Mouse (Mus musculus): ENCODE data around the gene Ulk1.
"Not testable (repeated sequence)": the region's sequence is repeated elsewhere in the genome, so short reads cannot be mapped to it uniquely, and the experiment has no call there.

Ulk1 gene

DNA sequence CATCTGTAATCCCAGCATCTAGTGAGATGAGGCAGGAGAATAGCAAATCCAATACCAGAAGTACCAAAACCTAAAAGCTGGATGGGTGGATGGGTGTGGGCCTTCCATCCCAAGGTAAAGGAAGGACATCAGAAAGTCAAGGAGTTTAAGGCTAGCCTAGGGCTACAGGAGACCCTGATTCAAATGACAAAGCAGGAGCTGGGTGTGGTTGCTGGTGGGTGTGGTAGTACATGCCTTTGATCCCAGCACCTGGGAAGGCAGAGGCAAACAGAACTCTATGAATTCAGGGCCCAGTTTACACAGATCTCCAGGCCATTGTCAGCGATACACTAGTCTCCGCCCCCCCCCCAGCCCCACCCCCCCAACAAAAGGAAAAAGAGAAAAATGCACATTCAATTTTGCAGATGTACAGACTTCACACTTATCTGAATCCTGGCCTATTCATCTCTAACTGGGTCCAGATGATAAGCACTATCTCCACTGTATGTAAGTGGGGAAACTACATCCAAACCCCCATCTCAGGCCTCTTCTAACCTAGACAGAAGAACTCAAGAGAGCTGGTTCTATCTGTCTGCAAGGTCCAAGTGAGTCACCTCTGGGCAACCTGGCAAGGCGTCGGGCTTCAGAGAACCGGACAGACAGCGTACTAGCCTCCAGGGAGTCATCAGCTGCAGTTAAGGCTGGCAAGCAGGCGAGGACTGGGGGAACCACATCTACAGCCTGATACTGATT is 5.7 kb downstream of the Ulk1 start:
- no peak for DNase-seq (ENCODE audit: low read depth, low spot score)

DNA sequence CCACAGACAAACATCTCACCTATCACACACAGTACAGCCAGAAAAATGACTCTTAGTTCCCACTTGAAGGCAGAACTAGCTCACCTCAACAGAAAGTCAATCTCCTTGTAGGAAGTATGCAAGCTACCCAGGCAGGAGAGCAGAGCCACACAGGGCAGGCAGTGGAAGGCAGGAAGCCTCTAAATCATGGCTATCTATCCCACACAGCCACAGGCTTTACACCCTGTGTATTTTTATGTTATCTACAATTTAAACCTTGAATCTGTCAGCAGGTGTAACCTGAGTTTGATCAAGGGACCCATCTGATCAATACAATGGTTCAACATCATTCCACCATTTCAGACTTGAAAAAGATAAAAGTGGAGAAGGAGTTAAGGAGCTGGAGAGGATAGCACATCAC is 7.1 kb downstream of the Ulk1 start:
- DNase-seq (ENCODE audit: low read depth, low spot score) = no peak

GRCm38 (mm10) chr5:110802186-110802585 is 7.7 kb downstream of the Ulk1 start:
- no peak for DNase-seq (ENCODE audit: low read depth, low spot score)

DNA sequence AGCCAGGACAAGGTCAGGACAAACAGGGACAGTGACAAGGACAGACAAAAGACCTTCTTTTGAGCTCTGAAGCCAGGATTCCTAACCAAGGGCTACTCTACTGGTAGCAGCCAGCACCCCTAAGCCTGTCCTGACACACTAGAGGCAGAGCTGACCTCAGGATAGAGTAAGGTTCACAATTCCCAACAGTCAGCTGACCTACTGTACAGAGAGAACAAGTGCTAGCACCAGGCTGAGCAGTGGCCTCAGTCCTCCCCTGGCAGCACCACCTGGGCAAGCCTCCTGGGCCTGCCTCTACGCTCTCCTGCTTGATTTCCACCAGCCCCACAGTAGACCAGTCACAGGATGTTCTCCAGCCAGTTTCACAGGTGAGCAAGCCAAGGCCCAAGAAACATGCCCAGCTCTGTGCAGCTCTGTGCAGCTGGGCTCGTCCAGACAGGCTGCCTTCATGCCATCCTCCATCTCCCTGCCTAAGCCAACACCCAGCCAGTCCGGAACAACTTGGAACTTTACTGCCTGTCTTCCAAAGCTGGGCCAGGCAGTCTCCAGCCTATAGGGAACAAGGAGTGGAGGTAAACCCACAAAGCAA is 8.8 kb downstream of the Ulk1 start:
- no peak for DNase-seq (ENCODE audit: low read depth, low spot score)

DNA sequence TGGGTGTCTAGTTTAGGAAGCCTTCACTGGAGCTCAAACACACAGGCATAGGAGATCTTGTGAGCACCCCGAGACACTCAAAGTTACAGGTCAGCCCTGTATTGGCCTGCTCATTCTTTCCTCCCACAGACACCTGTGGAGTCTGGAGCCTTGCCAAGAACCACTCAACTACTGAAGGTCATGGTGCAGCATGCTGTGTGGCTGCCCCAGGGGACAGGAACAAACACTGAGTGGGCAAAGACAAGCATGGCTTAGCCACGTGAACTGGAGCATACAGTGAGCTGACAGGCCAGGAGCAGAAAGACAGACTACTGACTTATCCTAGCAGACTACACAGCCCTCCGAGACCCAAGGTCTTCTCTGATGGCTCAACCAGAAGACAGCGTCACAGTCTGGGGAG is 12.2 kb downstream of the Ulk1 start:
- no peak for DNase-seq (ENCODE audit: low read depth, low spot score)

- no peak for DNase-seq (ENCODE audit: low read depth, low spot score)
Measured at GRCm38 (mm10) chr5:110794363-110794762, 15.5 kb downstream of the Ulk1 start.

- no peak for DNase-seq (ENCODE audit: low read depth, low spot score)
Measured at GRCm38 (mm10) chr5:110788684-110789083, 21.2 kb downstream of the Ulk1 start.

DNA sequence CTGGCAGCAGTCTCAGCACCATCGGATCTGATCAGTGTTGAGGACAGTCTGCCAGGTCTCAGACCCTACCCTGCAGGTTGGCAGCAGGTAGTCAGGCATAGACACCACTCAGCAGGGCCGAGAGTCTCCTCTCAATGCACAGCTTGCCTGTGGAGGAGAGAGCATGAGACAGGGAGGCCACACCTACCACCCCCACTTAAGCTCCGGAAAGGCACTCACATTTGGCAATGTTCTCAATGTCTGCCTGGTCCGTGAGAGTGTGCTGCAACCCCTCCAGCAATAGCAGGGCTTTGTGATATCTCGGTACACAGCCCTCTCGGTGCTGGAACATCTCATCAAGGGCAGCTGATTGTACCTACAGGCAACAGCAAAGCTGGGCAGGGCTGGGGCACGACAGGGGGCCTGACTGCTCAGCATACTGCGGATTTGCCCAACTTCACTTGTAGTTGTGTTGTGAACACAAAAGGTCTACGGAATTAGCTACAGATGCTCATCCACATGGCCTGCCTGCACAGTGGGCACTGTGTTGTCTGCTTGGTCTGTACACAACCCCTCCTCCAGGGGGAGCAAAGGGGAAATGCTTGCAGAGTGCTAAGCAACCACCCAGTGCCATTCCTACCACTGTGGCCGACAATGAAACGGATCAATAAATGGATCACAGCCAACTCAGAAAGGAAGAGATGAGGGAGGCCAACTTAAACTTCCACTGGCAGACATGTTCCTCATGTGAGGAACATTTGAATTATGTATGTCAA is 23.6 kb downstream of the Ulk1 start:
- no peak for DNase-seq (ENCODE audit: low read depth, low spot score)

DNA sequence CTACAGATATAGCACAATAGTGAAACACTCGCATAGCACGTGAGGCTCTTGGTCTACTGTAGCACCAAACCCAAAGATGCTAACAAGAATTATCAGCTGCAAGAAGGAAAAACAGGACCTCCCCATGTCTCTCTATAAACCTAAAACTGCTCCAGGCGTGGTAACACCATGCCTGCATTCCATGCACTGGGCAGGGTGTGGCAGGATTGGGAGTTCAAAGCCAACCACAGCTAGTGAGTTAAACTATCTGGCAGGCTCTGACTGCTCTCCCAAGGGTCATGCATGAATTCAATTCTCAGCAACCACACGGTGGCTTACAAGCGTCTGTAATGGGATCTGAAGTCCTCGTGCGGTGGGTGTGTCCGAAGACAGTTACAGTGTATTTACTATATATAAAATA is 26.7 kb downstream of the Ulk1 start:
- DNase-seq (ENCODE audit: low read depth, low spot score) = no peak

DNA sequence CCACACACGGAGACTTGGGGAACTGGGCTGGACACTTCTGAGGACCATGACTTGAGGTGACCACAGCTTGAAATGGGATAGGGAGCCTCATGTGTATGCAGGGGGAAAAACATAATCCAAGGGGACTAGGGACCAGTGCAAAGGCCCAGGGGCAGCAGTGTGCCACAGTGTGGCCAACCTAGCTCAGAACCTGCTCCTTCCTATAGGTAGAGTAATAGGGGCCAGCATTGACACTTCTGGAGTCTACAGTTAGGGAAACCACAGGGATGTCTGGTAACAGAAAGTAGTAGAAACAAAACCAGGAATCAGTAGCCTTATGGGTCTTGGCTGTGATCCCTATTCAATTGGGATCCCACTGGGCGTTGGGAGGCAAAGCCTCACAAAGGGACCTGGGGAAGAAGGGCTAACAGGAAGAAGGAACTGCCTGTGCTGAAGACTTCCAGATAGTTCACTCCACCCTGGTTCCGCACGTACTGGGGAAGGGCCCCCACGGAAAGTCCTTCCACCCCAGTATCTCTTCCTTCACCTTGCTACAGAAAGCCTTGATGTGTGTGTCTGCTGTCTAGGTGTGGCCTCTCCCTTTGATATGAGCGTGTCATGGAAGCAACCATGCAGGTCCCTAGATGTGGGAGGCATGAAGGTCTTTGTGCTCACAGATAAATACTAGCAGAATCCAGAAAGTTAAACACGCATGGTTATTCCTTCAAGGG is 28.2 kb downstream of the Ulk1 start:
- DNase-seq (ENCODE audit: low read depth, low spot score) = no peak

DNA sequence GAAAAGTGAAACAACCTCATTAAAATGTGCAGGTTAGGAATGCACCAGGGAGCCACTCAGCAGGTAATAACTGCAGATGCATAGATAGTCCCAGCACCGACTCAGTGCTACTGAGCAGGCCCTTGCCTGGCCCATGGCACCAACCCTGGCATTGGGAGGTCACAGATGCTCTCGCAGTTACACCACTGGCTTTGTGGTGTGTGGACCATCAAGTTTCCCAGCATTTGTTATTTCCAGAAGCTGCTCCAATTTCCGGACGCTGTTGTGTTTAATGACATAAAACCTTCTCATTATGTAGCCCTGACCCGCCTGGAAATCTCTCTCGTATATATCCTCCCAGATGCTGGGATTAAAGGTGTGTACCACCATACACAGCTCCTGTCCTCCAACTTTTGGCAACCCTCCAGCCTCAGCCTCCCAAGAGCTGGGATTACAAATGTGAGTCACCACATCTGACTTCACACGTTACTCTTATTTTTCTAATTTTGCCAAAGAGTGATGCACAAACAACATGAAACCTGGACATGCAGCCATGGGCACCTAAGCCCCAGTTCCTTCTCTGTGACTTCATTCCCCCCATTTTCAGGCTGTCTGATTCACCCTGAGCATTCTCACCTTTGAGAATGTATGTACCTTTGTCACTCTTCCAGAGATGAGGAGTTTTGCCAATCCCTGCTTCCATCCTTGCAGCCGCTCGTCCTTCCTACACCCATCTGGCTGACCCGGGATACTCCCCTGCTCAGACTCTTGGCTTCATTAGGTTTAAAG is 29.0 kb downstream of the Ulk1 start:
- DNase-seq (ENCODE audit: low read depth, low spot score) = no peak

- DNase-seq (ENCODE audit: low read depth, low spot score) = peak; percentile 62
Measured at GRCm38 (mm10) chr5:110779998-110780760, 29.7 kb downstream of the Ulk1 start, which contains the start of gene Pus1. Gene Pus1, minus strand, starts transcription at chr5:110780659.

DNA sequence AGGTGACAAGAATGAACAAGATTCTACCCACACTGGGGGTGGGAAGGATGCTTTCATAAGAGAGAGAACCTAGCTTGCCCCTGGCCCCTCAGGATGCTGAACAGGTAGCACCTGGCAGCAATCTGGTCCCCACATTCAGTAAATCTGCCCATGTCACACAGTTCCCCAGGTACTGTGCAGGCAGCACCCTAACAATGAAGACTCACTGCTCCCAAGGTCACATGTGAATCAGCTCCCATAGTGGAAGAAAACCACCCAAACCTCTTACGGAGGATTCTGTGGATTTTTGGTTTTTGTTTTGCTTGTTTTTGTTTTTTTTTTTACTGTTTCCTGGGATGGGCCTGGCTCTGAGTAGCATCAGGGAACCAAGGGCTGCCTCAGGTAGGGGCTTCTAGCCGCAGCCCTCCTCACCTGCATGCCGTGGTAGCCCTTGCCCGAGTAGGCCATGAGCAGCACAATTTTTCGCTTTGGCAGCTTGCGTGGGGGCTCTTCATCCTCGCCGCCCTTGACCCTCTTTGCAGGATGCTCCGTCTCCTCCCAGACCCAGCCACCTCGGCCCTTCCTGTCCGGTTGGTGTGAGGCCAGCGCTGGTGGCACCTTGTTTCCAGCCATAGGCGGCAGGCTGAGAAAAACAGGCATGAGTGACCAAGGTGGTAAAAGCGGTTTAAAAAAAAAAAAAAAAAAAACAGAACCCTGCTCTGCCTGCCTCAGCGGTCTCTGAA is 30.5 kb downstream of the Ulk1 start:
- no peak for DNase-seq (ENCODE audit: low read depth, low spot score)

DNA sequence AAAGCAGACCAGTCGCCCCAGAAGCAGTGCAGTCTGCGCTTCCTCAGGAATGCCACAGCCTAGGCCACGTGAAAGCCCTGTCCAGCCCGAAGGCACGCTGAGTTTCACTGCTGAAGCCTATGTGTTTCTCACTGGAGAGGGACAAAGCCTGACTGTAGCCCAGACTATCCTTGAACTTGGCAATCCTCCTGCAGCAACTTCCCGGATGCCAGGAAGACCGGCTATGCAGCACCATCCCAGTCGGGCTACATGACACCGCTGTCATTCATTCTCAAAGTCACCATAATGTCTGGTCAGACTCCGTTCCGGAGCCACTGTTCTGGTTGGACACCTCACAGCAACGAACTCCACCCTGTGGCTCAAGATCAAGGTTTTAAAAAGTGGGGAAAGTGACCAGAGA is 31.6 kb downstream of the Ulk1 start:
- no peak for DNase-seq (ENCODE audit: low read depth, low spot score)

DNA sequence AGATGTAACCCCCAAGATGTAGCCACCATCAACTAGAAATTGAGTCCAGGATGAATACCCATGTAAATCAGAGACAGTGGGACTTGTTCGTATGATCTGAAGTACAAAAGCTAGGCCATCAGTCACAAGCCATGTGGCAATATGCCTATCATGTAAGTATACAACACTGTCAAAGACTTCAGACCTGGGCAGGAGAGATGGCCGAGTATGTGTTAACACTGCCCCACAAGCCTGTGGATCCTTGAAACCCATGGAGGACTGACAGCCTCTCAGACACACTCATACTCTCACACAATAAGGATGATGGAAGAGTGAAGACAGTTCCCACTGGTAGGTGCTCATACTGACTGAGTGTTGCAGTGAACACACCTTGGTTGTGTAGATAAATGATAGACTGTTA is 33.8 kb downstream of the Ulk1 start:
- DNase-seq (ENCODE audit: low read depth, low spot score) = no peak

- no peak for DNase-seq (ENCODE audit: low read depth, low spot score)
Measured at GRCm38 (mm10) chr5:110774511-110774910, 35.4 kb downstream of the Ulk1 start.

GRCm38 (mm10) chr5:110772945-110773344 is 37.0 kb downstream of the Ulk1 start:
- not testable (repeated sequence) for DNase-seq (ENCODE audit: low read depth, low spot score)

GRCm38 (mm10) chr5:110770448-110771158 is 39.3 kb downstream of the Ulk1 start, which contains the start of gene Ep400:
Gene Ep400, minus strand, starts transcription at chr5:110770717.
- peak; percentile 98 for DNase-seq (ENCODE audit: low read depth, low spot score)

DNA sequence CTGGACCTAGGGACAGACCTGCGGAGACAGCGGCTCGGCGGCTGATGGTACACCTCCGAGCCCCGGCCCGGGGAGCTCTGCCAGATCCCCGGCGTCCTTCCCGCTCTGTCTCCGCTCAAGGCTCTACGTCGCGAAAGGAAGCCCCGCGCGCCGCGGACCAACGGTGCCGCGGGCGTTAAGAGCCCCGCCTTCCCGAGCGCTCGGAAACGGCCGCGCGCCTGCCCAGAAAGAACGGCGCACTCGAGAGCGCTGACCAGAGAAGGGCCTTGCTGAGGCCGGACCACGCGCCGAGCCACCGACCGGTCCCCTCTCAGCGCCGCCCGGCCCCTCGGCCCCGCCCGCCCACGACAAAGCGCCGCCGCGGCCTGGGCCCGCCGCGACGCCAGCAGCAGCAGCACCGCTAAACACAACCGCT is 39.9 kb downstream of the Ulk1 start:
- peak; percentile 55 for DNase-seq (ENCODE audit: low read depth, low spot score)

All from c-Kit-negative CD71-positive TER-119-positive erythroid progenitor cells, embryonic 14.5 days (primary cell).